Mouse (Mus musculus) kidney, postnatal 4 days (tissue): ENCODE measurements around the gene Gtpbp10.

Source experiments
- DNase-seq, 2 experiments: peaks; one replicate each; pipeline ENCODE4 v3.0.0; 2021; ENCODE audit warnings: mixed read lengths in 2 of 2

Gene Gtpbp10

GRCm38 (mm10) chr5:5559079-5559740 is at the start of gene Gtpbp10:
TSS of gene Gtpbp10 (minus strand) at chr5:5559538.
- peak; percentile 97 for DNase-seq

GRCm38 (mm10) chr5:5587686-5588085 is 28.3 kb upstream of the Gtpbp10 start:
- no peak for DNase-seq

GRCm38 (mm10) chr5:5573749-5574317 is 14.5 kb upstream of the Gtpbp10 start, which contains the start of gene Gm8773:
TSS of gene Gm8773 (plus strand) at chr5:5573799.
- peak; percentile 32 to 34 for DNase-seq

- no peak for DNase-seq
Measured at GRCm38 (mm10) chr5:5562435-5562834, 3.1 kb upstream of the Gtpbp10 start.

GRCm38 (mm10) chr5:5561041-5561706 is 1.8 kb upstream of the Gtpbp10 start:
- DNase-seq = no peak

GRCm38 (mm10) chr5:5559798-5560197 is 460 bp upstream of the Gtpbp10 start:
- no peak for DNase-seq

- DNase-seq = no peak
Measured at GRCm38 (mm10) chr5:5551110-5551509, 8.2 kb downstream of the Gtpbp10 start.

GRCm38 (mm10) chr5:5540385-5540784 is 19.0 kb downstream of the Gtpbp10 start:
- DNase-seq = no peak

GRCm38 (mm10) chr5:5539771-5540170 is 19.6 kb downstream of the Gtpbp10 start:
- no peak for DNase-seq

- DNase-seq = no peak
Measured at GRCm38 (mm10) chr5:5536131-5536530, 23.2 kb downstream of the Gtpbp10 start.

GRCm38 (mm10) chr5:5533656-5534420 is 25.5 kb downstream of the Gtpbp10 start:
- DNase-seq = peak; percentile 10 to 52

- DNase-seq = no peak
Measured at GRCm38 (mm10) chr5:5515411-5515810, 43.9 kb downstream of the Gtpbp10 start.

GRCm38 (mm10) chr5:5514196-5515076 is 44.9 kb downstream of the Gtpbp10 start, which contains the start of gene Cldn12:
TSS of gene Cldn12 (minus strand) at chr5:5514958.
- peak; percentile 98 to 99 for DNase-seq

GRCm38 (mm10) chr5:5511401-5511800 is 47.9 kb downstream of the Gtpbp10 start:
- DNase-seq = no peak

GRCm38 (mm10) chr5:5510989-5511388 is 48.3 kb downstream of the Gtpbp10 start:
- DNase-seq = no peak

- DNase-seq = peak in 1 of 2 experiments; percentile 15
Measured at GRCm38 (mm10) chr5:5510304-5510887, 48.9 kb downstream of the Gtpbp10 start.

- DNase-seq = no peak
Measured at GRCm38 (mm10) chr5:5508231-5508630, 51.1 kb downstream of the Gtpbp10 start.

- peak; percentile 84 to 87 for DNase-seq
Measured at GRCm38 (mm10) chr5:5507701-5508225, 51.6 kb downstream of the Gtpbp10 start.

GRCm38 (mm10) chr5:5504456-5504855 is 54.9 kb downstream of the Gtpbp10 start:
- DNase-seq = no peak

GRCm38 (mm10) chr5:5503381-5503780 is 56.0 kb downstream of the Gtpbp10 start:
- no peak for DNase-seq

- no peak for DNase-seq
Measured at GRCm38 (mm10) chr5:5501583-5501982, 57.8 kb downstream of the Gtpbp10 start.
